Mouse (Mus musculus): Measurements from ENCODE around the gene 5031439G07Rik. TPM values are rescaled to one million over a fixed set of nuclear protein-coding genes. Genes with fewer than 3 reads are reported as not detected.
A peak's percentile ranks its signal among the peaks of the same experiment; 100 is the strongest.
"Not testable (repeated sequence)": the region's sequence is repeated elsewhere in the genome, so short reads cannot be mapped to it uniquely, and the experiment has no call there.

Gene 5031439G07Rik
- polyA plus RNA-seq (2015; fragmentation: Nextera tagmentation; extraction: Ambion mirVana): 5.0 and 14.4 TPM in 2 replicates

DNA sequence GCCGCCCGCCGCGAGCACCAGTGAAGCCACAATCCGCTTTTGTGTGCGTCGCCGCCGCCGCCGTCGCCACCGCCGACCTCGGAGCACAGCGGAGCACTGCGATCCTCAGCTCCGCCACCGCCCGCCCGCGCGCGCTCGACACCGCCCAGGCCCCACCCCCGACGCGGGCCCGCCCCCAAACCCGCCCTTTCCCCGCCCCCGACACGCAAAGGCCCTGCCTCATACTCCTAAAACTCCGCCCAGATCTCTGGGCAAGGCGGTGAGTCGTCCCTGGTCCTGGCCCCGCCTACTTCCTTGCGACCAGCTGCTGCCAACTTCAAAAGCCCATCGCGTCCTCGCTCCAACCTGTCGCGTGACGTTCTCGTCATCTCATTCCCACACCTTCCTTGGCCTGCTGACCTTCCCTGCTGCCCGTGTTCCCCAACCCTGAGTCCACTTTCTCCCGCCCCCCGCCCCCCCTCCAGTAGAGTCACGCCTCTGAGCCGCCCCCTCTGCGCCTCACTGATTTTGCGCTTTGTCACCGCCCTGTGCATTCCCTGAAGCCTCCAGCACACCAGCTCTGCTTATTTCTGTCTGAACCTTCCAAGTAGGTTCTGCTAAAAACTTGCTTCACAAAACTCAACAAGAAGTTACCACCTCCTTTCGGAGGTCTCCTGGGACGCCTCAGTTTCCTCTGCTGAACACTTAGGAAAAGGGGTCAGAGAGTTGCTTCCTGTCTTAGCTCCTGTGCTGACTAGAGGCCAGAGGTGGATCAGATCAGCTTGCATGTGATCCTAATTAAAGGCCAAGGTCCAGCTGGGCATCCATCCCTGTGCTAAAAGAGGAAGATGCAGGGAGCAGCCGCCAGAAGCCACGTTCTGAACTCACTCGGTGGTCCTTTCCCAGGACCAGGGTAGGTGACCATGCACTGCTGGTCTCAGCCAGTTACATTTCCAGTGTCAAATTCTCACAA, at the start of gene 5031439G07Rik:
5031439G07Rik (minus strand) TSS at position 678 of the 952 bp plus-strand sequence.
- ATAC-seq (replicated peaks; ENCODE audit: insufficient number of reproducible peaks, insufficient read depth, low FRiP score, low read depth): peak; percentile 94
- WGBS: under 1% methylated on average over 54 of the region's 59 CpGs

DNA sequence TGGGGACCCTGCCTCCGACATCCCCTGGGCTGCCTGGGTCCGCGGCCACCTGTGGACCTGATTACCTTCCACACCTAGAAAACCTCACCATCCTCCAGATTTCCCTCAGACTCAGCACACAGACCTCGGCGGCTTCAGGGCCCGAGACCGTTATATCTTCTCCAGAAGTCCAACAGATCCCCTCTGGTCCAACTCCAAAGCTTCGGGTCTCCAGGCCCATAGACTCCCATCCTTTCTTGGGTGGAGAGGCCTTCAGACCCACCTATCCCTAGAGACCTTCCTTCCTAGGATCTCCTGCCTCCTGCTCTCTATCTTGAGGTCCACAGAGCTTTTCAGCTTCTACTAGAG, 49.0 kb upstream of the 5031439G07Rik start:
- H3K36me3 ChIP-seq: no peaks in the 10 kb centered on the region
- H3K9ac ChIP-seq: peak overlapping the region; percentile 88
- peak overlapping the region; percentile 61 for H3K27ac ChIP-seq
- H3K4me3 ChIP-seq: peak overlapping the region; percentile 90
- 0 out of 2 replicates have a peak, but pooled peaks cover 5% of the 10 kb centered on the region for H3K27me3 ChIP-seq
- WGBS: 5% methylated on average over 8 of the region's 8 CpGs
- H3K4me1 ChIP-seq (replicated peaks): peaks cover 43% of the 10 kb centered on the region
- no peaks in the 10 kb centered on the region for H3K9me3 ChIP-seq (replicated peaks)
- peak overlapping the region; percentile 92 for H3K4me2 ChIP-seq
- ATAC-seq (replicated peaks; ENCODE audit: insufficient number of reproducible peaks, insufficient read depth, low FRiP score, low read depth): no peak

More for the DNA sequence above, at the start of gene 5031439G07Rik:
- H3K9me3 ChIP-seq (replicated peaks): no peaks in the 10 kb centered on the region
- H3K4me3 ChIP-seq: peak within 1 kb of the TSS; percentile 85
- H3K4me1 ChIP-seq (replicated peaks): peaks cover 17% of the 10 kb centered on the region
- H3K9ac ChIP-seq: peak within 1 kb of the TSS; percentile 95
- H3K27me3 ChIP-seq: 0 out of 2 replicates have a peak, but pooled peaks cover 4% of the 10 kb centered on the region
- H3K27ac ChIP-seq: peak within 1 kb of the TSS; percentile 77
- peak within 1 kb of the TSS; percentile 89 for H3K4me2 ChIP-seq
- no peaks in the 10 kb centered on the region for H3K36me3 ChIP-seq

DNA sequence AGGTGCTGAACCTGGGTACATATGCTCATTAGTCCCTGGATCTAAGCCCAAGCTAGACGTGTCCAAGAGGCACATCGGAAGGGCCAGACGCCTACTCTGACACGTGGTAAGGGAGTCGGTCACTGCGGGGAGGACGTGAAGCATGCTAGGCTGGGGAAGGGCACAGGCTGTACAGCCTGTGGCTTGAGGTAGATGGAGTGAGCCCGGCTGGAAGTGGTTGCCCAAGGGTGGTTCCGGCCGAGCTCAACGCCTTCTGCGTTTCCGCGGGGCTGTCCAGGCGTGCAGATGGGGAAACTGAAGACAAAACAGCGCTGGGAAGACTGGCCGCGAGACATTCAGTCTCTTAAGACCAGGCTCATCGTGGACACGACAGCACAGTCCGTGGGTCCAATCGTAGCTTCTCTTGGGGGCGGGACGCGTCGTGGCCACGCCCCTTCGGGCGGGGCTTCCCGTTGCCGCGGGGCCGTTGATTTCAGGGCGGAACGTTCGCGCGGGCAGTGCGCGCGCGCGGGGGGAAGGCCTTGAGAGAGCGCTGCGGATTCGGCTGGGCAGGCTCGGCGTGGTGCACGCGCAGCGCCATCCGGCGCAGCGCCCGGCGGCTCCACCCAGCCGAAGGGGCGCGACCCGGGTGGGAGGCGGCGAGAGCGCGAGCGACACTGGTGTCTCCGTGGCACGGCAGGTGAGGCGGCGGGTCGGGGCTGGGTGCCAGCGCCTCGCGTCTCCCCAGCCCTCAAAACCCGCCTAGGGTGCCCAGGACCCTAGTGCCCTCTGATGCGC, 48.4 kb upstream of the 5031439G07Rik start:
- Histone ChIP-seq H3K4me3 (peak overlapping the region; percentile 90), H3K4me1 (replicated peaks) (peaks cover 41% of the 10 kb centered on the region), H3K36me3 (no peaks in the 10 kb centered on the region), H3K9me3 (replicated peaks) (no peaks in the 10 kb centered on the region), H3K27ac (peak overlapping the region; percentile 71), H3K9ac (peak overlapping the region; percentile 88), H3K4me2 (peak overlapping the region; percentile 92), H3K27me3 (0 out of 2 replicates have a peak, but pooled peaks cover 5% of the 10 kb centered on the region)
- ATAC-seq (replicated peaks; ENCODE audit: insufficient number of reproducible peaks, insufficient read depth, low FRiP score, low read depth): peak; percentile 94
- WGBS: under 1% methylated on average over 72 of the region's 75 CpGs

DNA sequence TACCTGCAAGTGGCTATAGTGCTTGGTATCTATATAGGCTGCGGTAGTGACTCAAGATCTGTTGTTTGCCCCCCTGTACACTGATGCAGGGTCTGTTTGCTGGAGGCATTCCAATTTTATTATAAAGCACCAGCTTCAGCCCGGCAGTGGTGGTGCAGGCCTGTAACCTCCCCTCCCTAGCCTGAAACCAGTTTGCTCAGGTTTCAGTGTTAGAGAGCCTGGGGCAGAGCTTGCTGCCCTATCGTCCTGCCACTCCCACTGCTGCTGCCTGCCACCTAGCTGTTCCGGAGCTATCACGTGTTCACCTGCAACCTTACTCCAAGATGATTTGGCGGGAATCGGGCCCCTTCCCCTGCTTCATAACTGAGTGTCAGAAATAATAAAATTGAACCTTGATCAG, 45.6 kb upstream of the 5031439G07Rik start:
- WGBS: 39% methylated on average over 7 of the region's 7 CpGs
- ATAC-seq (replicated peaks; ENCODE audit: insufficient number of reproducible peaks, insufficient read depth, low FRiP score, low read depth); H3K9ac ChIP-seq; H3K4me3 ChIP-seq; H3K4me2 ChIP-seq; H3K27me3 ChIP-seq; H3K27ac ChIP-seq; H3K9me3 ChIP-seq (replicated peaks); H3K36me3 ChIP-seq: not testable (repeated sequence)
- peaks cover 27% of the 10 kb centered on the region for H3K4me1 ChIP-seq (replicated peaks)

- Histone ChIP-seq H3K27ac (0 out of 2 replicates have a peak overlapping the region, but pooled peaks have one; percentile 16), H3K9me3 (replicated peaks) (no peaks in the 10 kb centered on the region)
- 61% methylated on average over 3 of the region's 3 CpGs for WGBS
These were observed 43.5 kb upstream of the 5031439G07Rik start for GRCm38 (mm10) chr15:85031866-85032265.

DNA sequence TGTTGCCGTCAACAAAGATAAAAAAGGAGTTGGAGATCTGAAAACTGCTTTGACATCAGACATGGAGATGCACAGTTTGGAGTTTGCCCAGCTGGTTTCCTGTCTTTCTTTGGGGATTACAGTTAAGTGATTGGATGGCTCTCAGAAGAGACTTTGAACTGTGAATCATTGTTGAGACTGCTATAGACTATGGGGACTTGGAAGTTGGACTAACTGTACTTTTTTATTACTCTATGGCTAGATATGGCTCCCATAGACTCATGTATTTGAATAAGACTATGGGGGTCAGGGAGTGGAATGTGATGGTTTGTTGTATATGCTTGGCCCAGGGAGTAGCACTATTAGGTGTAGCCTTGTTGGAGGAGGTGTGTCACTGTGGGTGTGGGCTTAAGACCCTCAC, 42.3 kb upstream of the 5031439G07Rik start:
- not testable (repeated sequence) for H3K9ac ChIP-seq; H3K27me3 ChIP-seq; H3K4me1 ChIP-seq (replicated peaks); ATAC-seq (replicated peaks; ENCODE audit: insufficient number of reproducible peaks, insufficient read depth, low FRiP score, low read depth); H3K27ac ChIP-seq; H3K4me3 ChIP-seq; H3K4me2 ChIP-seq; H3K36me3 ChIP-seq; H3K9me3 ChIP-seq (replicated peaks)
- 25% methylated on average over 1 of the region's 1 CpGs for WGBS

More at GRCm38 (mm10) chr15:85031866-85032265, 43.5 kb upstream of the 5031439G07Rik start:
- ATAC-seq (replicated peaks; ENCODE audit: insufficient number of reproducible peaks, insufficient read depth, low FRiP score, low read depth): no peak
- Histone ChIP-seq H3K9ac (no peak overlapping the region), H3K4me2 (no peak overlapping the region), H3K36me3 (no peaks in the 10 kb centered on the region), H3K4me1 (replicated peaks) (peaks cover 13% of the 10 kb centered on the region), H3K27me3 (0 out of 2 replicates have a peak, but pooled peaks cover 5% of the 10 kb centered on the region), H3K4me3 (no peak overlapping the region)

DNA sequence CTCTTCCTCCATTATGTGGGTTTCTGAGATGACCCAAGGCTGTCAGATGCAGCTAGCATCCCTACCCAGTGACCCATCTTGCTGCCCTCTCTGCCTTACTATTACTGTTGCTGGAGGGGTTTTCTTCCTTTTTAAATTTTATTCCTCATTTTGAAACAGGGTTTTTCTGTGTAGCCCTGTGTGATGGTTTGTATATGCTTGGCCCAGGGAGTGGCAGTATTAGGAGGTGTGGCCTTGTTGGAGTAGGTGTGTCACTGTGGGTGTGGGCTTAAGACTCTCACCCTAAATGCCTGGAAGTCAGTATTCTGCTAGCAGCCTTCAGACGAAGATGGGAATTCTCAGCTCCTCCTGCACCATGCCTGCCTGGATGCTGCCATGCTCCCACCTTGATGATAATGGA, 40.3 kb upstream of the 5031439G07Rik start, which contains the start of gene Fam118a:
Fam118a (plus strand) TSS at position 301 of the 400 bp plus-strand sequence.
- WGBS: 37% methylated on average over 1 of the region's 1 CpGs
- H3K4me2 ChIP-seq; H3K27ac ChIP-seq; H3K36me3 ChIP-seq; H3K9me3 ChIP-seq (replicated peaks); H3K27me3 ChIP-seq; H3K4me3 ChIP-seq; ATAC-seq (replicated peaks; ENCODE audit: insufficient number of reproducible peaks, insufficient read depth, low FRiP score, low read depth); H3K4me1 ChIP-seq (replicated peaks); H3K9ac ChIP-seq: not testable (repeated sequence)

DNA sequence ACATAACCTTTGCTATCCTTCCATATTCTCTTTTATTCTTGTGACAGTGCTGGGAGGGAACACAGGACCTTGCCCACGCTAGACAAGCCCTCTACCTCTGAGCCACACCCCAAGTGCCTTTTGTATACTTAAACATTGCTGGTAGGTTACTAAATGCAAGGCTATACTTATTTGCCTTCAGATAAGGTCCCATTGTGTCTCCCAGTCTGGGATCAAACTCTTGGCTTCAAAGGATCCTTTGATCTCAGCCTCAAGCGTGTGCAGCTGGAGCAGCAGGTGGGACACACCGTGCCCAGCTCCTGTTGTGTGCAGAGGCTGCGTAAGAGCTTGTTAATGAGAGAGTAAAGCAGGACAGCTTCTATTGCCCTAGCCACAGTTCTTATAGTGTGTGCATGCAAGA, 39.4 kb upstream of the 5031439G07Rik start:
- no peak overlapping the region for H3K9ac ChIP-seq
- no peaks in the 10 kb centered on the region for H3K27me3 ChIP-seq
- H3K27ac ChIP-seq: no peak overlapping the region
- no peaks in the 10 kb centered on the region for H3K9me3 ChIP-seq (replicated peaks)
- no peak for ATAC-seq (replicated peaks; ENCODE audit: insufficient number of reproducible peaks, insufficient read depth, low FRiP score, low read depth)
- 64% methylated on average over 4 of the region's 4 CpGs for WGBS
- H3K4me1 ChIP-seq (replicated peaks): peaks cover 8% of the 10 kb centered on the region
- H3K36me3 ChIP-seq: no peaks in the 10 kb centered on the region
- H3K4me2 ChIP-seq: no peak overlapping the region
- H3K4me3 ChIP-seq: no peak overlapping the region

DNA sequence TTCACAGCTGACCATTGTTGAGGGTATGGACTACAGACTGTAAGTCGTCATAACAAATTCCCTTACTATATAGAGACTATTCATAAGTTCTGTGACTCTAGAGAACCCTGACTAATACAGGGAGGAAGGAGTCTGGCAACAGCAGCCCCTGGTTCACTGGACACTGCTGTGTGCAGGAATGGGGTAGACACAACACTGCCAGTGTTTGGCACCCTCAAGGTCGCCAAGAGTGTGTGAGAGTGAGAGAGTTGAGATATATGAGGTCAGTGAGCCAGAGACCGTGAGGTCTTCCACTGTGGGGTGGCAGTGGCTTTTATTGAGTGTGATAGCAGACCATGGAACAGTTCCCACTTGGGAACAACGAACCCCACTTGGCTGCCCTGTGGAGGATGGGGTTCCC, 37.8 kb upstream of the 5031439G07Rik start:
- Histone ChIP-seq H3K4me3 (no peak overlapping the region), H3K27ac (no peak overlapping the region), H3K27me3 (peaks cover 6% of the 10 kb centered on the region; the same call in 1 of the 2 replicates), H3K9me3 (replicated peaks) (no peaks in the 10 kb centered on the region), H3K9ac (no peak overlapping the region), H3K36me3 (no peaks in the 10 kb centered on the region), H3K4me2 (no peak overlapping the region), H3K4me1 (replicated peaks) (no peaks in the 10 kb centered on the region)
- 70% methylated on average over 4 of the region's 4 CpGs for WGBS
- no peak for ATAC-seq (replicated peaks; ENCODE audit: insufficient number of reproducible peaks, insufficient read depth, low FRiP score, low read depth)

DNA sequence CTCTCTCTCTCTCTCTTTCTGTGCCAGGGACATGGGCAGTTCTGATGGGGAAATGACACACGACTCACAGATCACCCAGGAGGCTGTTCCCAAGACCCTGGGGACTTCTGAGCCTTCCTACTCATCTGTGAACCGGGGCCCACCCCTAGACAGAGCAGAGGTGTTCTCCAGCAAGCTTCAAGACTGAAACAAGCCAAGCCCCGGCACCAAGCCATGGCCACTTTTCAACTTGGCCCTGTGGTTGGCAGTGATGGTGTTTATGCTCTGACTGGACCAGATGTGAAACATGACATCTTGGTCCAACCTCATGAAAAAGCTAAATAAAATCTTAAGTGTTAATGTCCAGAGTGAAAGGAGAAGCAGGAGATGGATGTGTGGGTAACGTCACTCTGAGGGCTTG, 33.9 kb upstream of the 5031439G07Rik start:
- H3K27ac ChIP-seq: no peak overlapping the region
- peaks cover 19% of the 10 kb centered on the region; the same call in 1 of the 2 replicates for H3K27me3 ChIP-seq
- H3K4me1 ChIP-seq (replicated peaks): no peaks in the 10 kb centered on the region
- H3K36me3 ChIP-seq: no peaks in the 10 kb centered on the region
- H3K4me2 ChIP-seq: no peak overlapping the region
- no peaks in the 10 kb centered on the region for H3K9me3 ChIP-seq (replicated peaks)
- H3K4me3 ChIP-seq: no peak overlapping the region
- no peak for ATAC-seq (replicated peaks; ENCODE audit: insufficient number of reproducible peaks, insufficient read depth, low FRiP score, low read depth)
- 64% methylated on average over 4 of the region's 4 CpGs for WGBS
- no peak overlapping the region for H3K9ac ChIP-seq
